Comparison of ENCODE assay signal across 16 mouse cellular contexts in genomic region chr11:96265954-96266353, GRCm38 (mm10). TPM values are rescaled to one million over a fixed set of nuclear protein-coding genes. Genes with fewer than 3 reads are reported as not detected.
DNase-seq lines count a peak whose midpoint lies in the region; ATAC-seq and TF ChIP-seq lines count a peak whose summit lies in the region.
"Had no signal": no experiment of that assay in that cellular context is flagged by ENCODE, and none has a peak within 500 bp of the region (broad histone marks: within the 10 kb centered on the region; RNA-seq: fewer than 3 reads in every experiment).

No protein-coding gene starts in this region.

- intact Hi-C loops in gastrocnemius, adult 2 months (cut with DNase I): no loop called here

- no peak for TF ChIP-seq CTCF in kidney, postnatal 0 days (IDR thresholded peaks at IDR 0.05; ENCODE audit: low read depth)
- no peak for TF ChIP-seq CTCF in gastrocnemius, adult 2 months (IDR thresholded peaks at IDR 0.05)

- no peak overlapping the region for H3K4me2 ChIP-seq in hindbrain, embryonic 11.5 days (replicated peaks; ENCODE audit: low read depth, low read length)
- H3K4me2 ChIP-seq in hindbrain, embryonic 12.5 days (replicated peaks): no peak overlapping the region
- 0 out of 2 replicates have a peak overlapping the region, but pooled peaks have one; percentile 8 for H3K4me2 ChIP-seq in kidney, postnatal 0 days (ENCODE audit: low read length)
- peak overlapping the region; percentile 29 for H3K4me2 ChIP-seq in neural tube, embryonic 13.5 days

- no peak overlapping the region for H3K27ac ChIP-seq in hindbrain, embryonic 11.5 days (ENCODE audit: low read depth, low read length)
- no peak overlapping the region for H3K27ac ChIP-seq in hindbrain, embryonic 12.5 days
- H3K27ac ChIP-seq in kidney, postnatal 0 days: peak overlapping the region; percentile 58
- peak overlapping the region; percentile 75 for H3K27ac ChIP-seq in neural tube, embryonic 13.5 days (replicated peaks)
- no peak overlapping the region for H3K27ac ChIP-seq in gastrocnemius, adult 2 months
- H3K27ac ChIP-seq: liver, embryonic 14.5 days had no signal

- DNase-seq in hindbrain, embryonic 11.5 days (ENCODE audit: low spot score): peak; percentile 43
- DNase-seq in embryo, embryonic 9.5 days (ENCODE audit: extremely low spot score): peak; percentile 45
- DNase-seq in kidney, postnatal 0 days (ENCODE audit: low spot score): peak; percentile 78
- DNase-seq in retina, postnatal 1 day: no peak
- DNase-seq in gastrocnemius, adult 2 months: no peak
- no peak for DNase-seq in left cerebral cortex, adult 11 months (ENCODE audit: low spot score)
- DNase-seq: cerebellum, postnatal 14 days had no signal

- H3K36me3 ChIP-seq in hindbrain, embryonic 11.5 days (ENCODE audit: control insufficient read depth, insufficient read depth, low read length): no peaks in the 10 kb centered on the region
- no peaks in the 10 kb centered on the region for H3K36me3 ChIP-seq in hindbrain, embryonic 12.5 days
- peaks cover 17% of the 10 kb centered on the region; the same call in 1 of the 2 replicates for H3K36me3 ChIP-seq in kidney, postnatal 0 days (ENCODE audit: insufficient read depth, low read length)
- H3K36me3 ChIP-seq in neural tube, embryonic 13.5 days: peaks cover 6% of the 10 kb centered on the region; the same call in 1 of the 2 replicates

- H3K9me3 ChIP-seq in hindbrain, embryonic 11.5 days (ENCODE audit: control insufficient read depth, low read length): no peaks in the 10 kb centered on the region
- H3K9me3 ChIP-seq in hindbrain, embryonic 12.5 days (replicated peaks): no peaks in the 10 kb centered on the region
- H3K9me3 ChIP-seq in kidney, postnatal 0 days (replicated peaks; ENCODE audit: low read length): no peaks in the 10 kb centered on the region
- H3K9me3 ChIP-seq in neural tube, embryonic 13.5 days: no peaks in the 10 kb centered on the region
- H3K9me3 ChIP-seq: megakaryocyte, embryonic 14.5 days had no signal

- peaks cover 2% of the 10 kb centered on the region for H3K4me1 ChIP-seq in hindbrain, embryonic 11.5 days (replicated peaks; ENCODE audit: control insufficient read depth, insufficient read depth, low read length)
- H3K4me1 ChIP-seq in hindbrain, embryonic 12.5 days: no peaks in the 10 kb centered on the region
- H3K4me1 ChIP-seq in kidney, postnatal 0 days (replicated peaks; ENCODE audit: insufficient read depth, low read length): peaks cover 28% of the 10 kb centered on the region
- peaks cover 93% of the 10 kb centered on the region for H3K4me1 ChIP-seq in neural tube, embryonic 13.5 days (replicated peaks)

- H3K27me3 ChIP-seq in hindbrain, embryonic 11.5 days (ENCODE audit: control insufficient read depth, insufficient read depth, low read length): peaks cover 98% of the 10 kb centered on the region
- H3K27me3 ChIP-seq in hindbrain, embryonic 12.5 days: peaks cover 98% of the 10 kb centered on the region
- H3K27me3 ChIP-seq in kidney, postnatal 0 days (ENCODE audit: insufficient read depth, low read length): no peaks in the 10 kb centered on the region
- H3K27me3 ChIP-seq in neural tube, embryonic 13.5 days: peaks cover 29% of the 10 kb centered on the region

- H3K9ac ChIP-seq in hindbrain, embryonic 11.5 days (ENCODE audit: low read depth, low read length): no peak overlapping the region
- H3K9ac ChIP-seq in hindbrain, embryonic 12.5 days: no peak overlapping the region
- no peak overlapping the region for H3K9ac ChIP-seq in kidney, postnatal 0 days (ENCODE audit: low read depth, low read length)
- peak overlapping the region; percentile 42; the same call in 1 of the 2 replicates for H3K9ac ChIP-seq in neural tube, embryonic 13.5 days
- H3K9ac ChIP-seq: liver, embryonic 14.5 days had no signal

- no peak overlapping the region for H3K4me3 ChIP-seq in hindbrain, embryonic 11.5 days (ENCODE audit: low read depth, low read length)
- no peak overlapping the region for H3K4me3 ChIP-seq in hindbrain, embryonic 12.5 days
- H3K4me3 ChIP-seq in kidney, postnatal 0 days (replicated peaks; ENCODE audit: low read depth, low read length): no peak overlapping the region
- H3K4me3 ChIP-seq in neural tube, embryonic 13.5 days: no peak overlapping the region
- H3K4me3 ChIP-seq in gastrocnemius, adult 2 months: no peak overlapping the region
- H3K4me3 ChIP-seq: erythroblast, embryonic 14.5 days; megakaryocyte, embryonic 14.5 days had no signal

- no peak for ATAC-seq in hindbrain, embryonic 11.5 days (ENCODE audit: low FRiP score)
- ATAC-seq in hindbrain, embryonic 12.5 days (ENCODE audit: low FRiP score): no peak
- ATAC-seq in kidney, postnatal 0 days (replicated peaks; ENCODE audit: low FRiP score, low read depth): peak; percentile 64
- ATAC-seq in neural tube, embryonic 13.5 days (ENCODE audit: low read depth): no peak

- 2% methylated on average over 7 of the region's 7 CpGs for WGBS in hindbrain, embryonic 11.5 days
- 0% methylated on average over 7 of the region's 7 CpGs for WGBS in hindbrain, embryonic 12.5 days
- WGBS in kidney, postnatal 0 days: 14% methylated on average over 7 of the region's 7 CpGs
- WGBS in neural tube, embryonic 13.5 days: 12% methylated on average over 7 of the region's 7 CpGs

RNA-seq across cellular contexts. Expression of gene Hoxb9, which starts 5.3 kb away (rescaled TPM):
- polyA plus RNA-seq in hindbrain, embryonic 11.5 days (2014; fragmentation: Nextera tagmentation; extraction: Ambion mirVana): 0.80 and 3.2 TPM in 2 replicates
- polyA plus RNA-seq in hindbrain, embryonic 12.5 days (2016; fragmentation: Nextera tagmentation; extraction: Ambion mirVana): 0.36 and 0.46 TPM in 2 replicates
- polyA plus RNA-seq in kidney, postnatal 0 days (2015; fragmentation: Nextera tagmentation; extraction: Ambion mirVana): 22.6 and 23.1 TPM in 2 replicates
- polyA plus RNA-seq in neural tube, embryonic 13.5 days (2015; fragmentation: Nextera tagmentation; extraction: Ambion mirVana): 72.9 and 74.7 TPM in 2 replicates
- under 1 TPM in 1 of 2 experiments, not detected in 1; 0.14 TPM for total RNA-seq in gastrocnemius, adult 2 months (2021)
- polyA plus RNA-seq: C2C12; erythroblast, embryonic 14.5 days; heart, embryonic 14.5 days had no signal

RNA-seq across cellular contexts. Expression of gene Hoxb8, which starts 15.8 kb away (rescaled TPM):
- 3.1 and 7.0 TPM in 2 replicates for polyA plus RNA-seq in hindbrain, embryonic 11.5 days (2014; fragmentation: Nextera tagmentation; extraction: Ambion mirVana)
- polyA plus RNA-seq in hindbrain, embryonic 12.5 days (2016; fragmentation: Nextera tagmentation; extraction: Ambion mirVana): 4.4 and 8.1 TPM in 2 replicates
- polyA plus RNA-seq in kidney, postnatal 0 days (2015; fragmentation: Nextera tagmentation; extraction: Ambion mirVana): 8.7 and 12.2 TPM in 2 replicates
- 81.7 and 114 TPM in 2 replicates for polyA plus RNA-seq in neural tube, embryonic 13.5 days (2015; fragmentation: Nextera tagmentation; extraction: Ambion mirVana)
- total RNA-seq in gastrocnemius, adult 2 months (2021): under 1 TPM; 0.14 to 0.23 TPM
- total RNA-seq: left cerebral cortex, adult 8-10 months had no signal
- polyA plus RNA-seq: erythroblast, embryonic 14.5 days; heart, embryonic 14.5 days had no signal

RNA-seq across cellular contexts. Expression of gene Hoxb7, which starts 20.5 kb away (rescaled TPM):
- 4.0 and 11.2 TPM in 2 replicates for polyA plus RNA-seq in hindbrain, embryonic 11.5 days (2014; fragmentation: Nextera tagmentation; extraction: Ambion mirVana)
- polyA plus RNA-seq in hindbrain, embryonic 12.5 days (2016; fragmentation: Nextera tagmentation; extraction: Ambion mirVana): 9.6 and 11.0 TPM in 2 replicates
- 56.1 and 58.9 TPM in 2 replicates for polyA plus RNA-seq in kidney, postnatal 0 days (2015; fragmentation: Nextera tagmentation; extraction: Ambion mirVana)
- 124 and 125 TPM in 2 replicates for polyA plus RNA-seq in neural tube, embryonic 13.5 days (2015; fragmentation: Nextera tagmentation; extraction: Ambion mirVana)
- total RNA-seq in gastrocnemius, adult 2 months (2021): under 1 TPM; 0.47 to 0.56 TPM
- total RNA-seq: left cerebral cortex, adult 8-10 months had no signal
- polyA plus RNA-seq: erythroblast, embryonic 14.5 days; heart, embryonic 14.5 days; testis, adult 2 months had no signal

RNA-seq across cellular contexts. Expression of gene Hoxb6, which starts 26.3 kb away (rescaled TPM):
- polyA plus RNA-seq in hindbrain, embryonic 11.5 days (2014; fragmentation: Nextera tagmentation; extraction: Ambion mirVana): 15.9 and 38.5 TPM in 2 replicates
- polyA plus RNA-seq in hindbrain, embryonic 12.5 days (2016; fragmentation: Nextera tagmentation; extraction: Ambion mirVana): 60.0 and 64.5 TPM in 2 replicates
- 45.0 and 47.8 TPM in 2 replicates for polyA plus RNA-seq in kidney, postnatal 0 days (2015; fragmentation: Nextera tagmentation; extraction: Ambion mirVana)
- 171 and 174 TPM in 2 replicates for polyA plus RNA-seq in neural tube, embryonic 13.5 days (2015; fragmentation: Nextera tagmentation; extraction: Ambion mirVana)
- under 1 TPM; 0.56 to 0.64 TPM for total RNA-seq in gastrocnemius, adult 2 months (2021)
- total RNA-seq: left cerebral cortex, adult 8-10 months had no signal
- polyA plus RNA-seq: erythroblast, embryonic 14.5 days; heart, embryonic 14.5 days had no signal

RNA-seq across cellular contexts. Expression of gene Hoxb5, which starts 37.2 kb away (rescaled TPM):
- 33.1 and 42.5 TPM in 2 replicates for polyA plus RNA-seq in hindbrain, embryonic 11.5 days (2014; fragmentation: Nextera tagmentation; extraction: Ambion mirVana)
- polyA plus RNA-seq in hindbrain, embryonic 12.5 days (2016; fragmentation: Nextera tagmentation; extraction: Ambion mirVana): 74.3 and 126 TPM in 2 replicates
- 10.2 and 12.9 TPM in 2 replicates for polyA plus RNA-seq in kidney, postnatal 0 days (2015; fragmentation: Nextera tagmentation; extraction: Ambion mirVana)
- 67.1 and 88.3 TPM in 2 replicates for polyA plus RNA-seq in neural tube, embryonic 13.5 days (2015; fragmentation: Nextera tagmentation; extraction: Ambion mirVana)
- under 1 TPM; 0.26 to 0.28 TPM for total RNA-seq in gastrocnemius, adult 2 months (2021)
- total RNA-seq: left cerebral cortex, adult 8-10 months had no signal
- polyA plus RNA-seq: C2C12; erythroblast, embryonic 14.5 days had no signal

Comparison
In these comparisons a context has a peak if more than half of its experiments do, and no peak if none do; other contexts are left out.
1. DNase-seq: peak in hindbrain, embryonic 11.5 days (single experiment), embryo, embryonic 9.5 days (single experiment) and kidney, postnatal 0 days (single experiment); none in retina, postnatal 1 day (single experiment), gastrocnemius, adult 2 months (single experiment) and left cerebral cortex, adult 11 months (single experiment).
2. H3K27ac ChIP-seq: peak in kidney, postnatal 0 days (single experiment) and neural tube, embryonic 13.5 days (single experiment); none in hindbrain, embryonic 11.5 days (single experiment), hindbrain, embryonic 12.5 days (single experiment) and gastrocnemius, adult 2 months (single experiment).
3. H3K4me2 ChIP-seq: peak in kidney, postnatal 0 days (single experiment) and neural tube, embryonic 13.5 days (single experiment); none in hindbrain, embryonic 11.5 days (single experiment) and hindbrain, embryonic 12.5 days (single experiment).